Comparison of ENCODE assay signal across 13 mouse cellular contexts in the genomic region with DNA sequence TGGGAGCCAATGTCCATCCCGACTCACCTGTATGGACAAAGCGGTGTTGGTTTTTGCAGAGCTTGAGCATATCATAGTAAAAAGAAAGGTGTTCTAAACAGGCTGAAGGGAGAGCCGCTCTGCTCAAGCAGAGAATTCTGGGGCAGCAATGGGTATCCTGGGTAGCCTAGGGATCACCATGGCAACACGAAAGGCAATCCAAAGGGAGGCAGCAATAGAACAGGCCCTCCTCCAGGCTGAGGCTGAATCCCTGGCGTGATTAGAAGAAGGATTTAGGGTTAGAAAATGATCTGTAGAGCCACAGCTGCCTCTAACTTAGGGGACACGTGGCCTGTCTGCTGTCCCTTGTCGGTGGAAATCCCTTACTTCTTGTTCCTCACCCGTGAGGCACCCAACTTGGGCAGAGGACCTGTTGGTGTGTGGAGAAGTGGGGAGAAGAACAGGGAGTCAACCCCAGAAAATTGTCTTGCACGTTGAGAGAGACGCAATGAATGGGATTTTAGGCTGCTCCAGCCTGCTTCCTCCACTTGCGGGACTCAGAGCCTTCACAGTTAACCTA. TPM values are rescaled to one million over a fixed set of nuclear protein-coding genes. Genes with fewer than 3 reads are reported as not detected.
A peak's percentile ranks its signal among the peaks of the same experiment; 100 is the strongest.
DNase-seq lines count a peak whose midpoint lies in the region; ATAC-seq lines count a peak whose summit lies in the region.
"Had no signal": no experiment of that assay in that cellular context is flagged by ENCODE, and none has a peak within 500 bp of the region (broad histone marks: within the 10 kb centered on the region; RNA-seq: fewer than 3 reads in every experiment).

No protein-coding gene starts in this region.

- intact Hi-C loops in left cerebral cortex, postnatal 14 days (cut with DNase I), result no loop called here

- no peak overlapping the region for H3K4me2 ChIP-seq in hindbrain, embryonic 11.5 days (replicated peaks; ENCODE audit: low read depth, low read length)
- H3K4me2 ChIP-seq: heart, embryonic 15.5 days; liver, embryonic 13.5 days had no signal

- H3K4me3 ChIP-seq in hindbrain, embryonic 11.5 days (ENCODE audit: low read depth, low read length), result no peak overlapping the region
- H3K4me3 ChIP-seq: gastrocnemius, adult 2 months; heart, embryonic 15.5 days; liver, embryonic 13.5 days had no signal

- H3K9me3 ChIP-seq in hindbrain, embryonic 11.5 days (ENCODE audit: control insufficient read depth, low read length), result no peaks in the 10 kb centered on the region; the same call in 1 of the 2 replicates
- H3K9me3 ChIP-seq: heart, embryonic 15.5 days had no signal

- ATAC-seq in hindbrain, embryonic 11.5 days (ENCODE audit: low FRiP score), result 0 out of 2 replicates have a peak, but pooled peaks have one; percentile 30

- peaks cover 13% of the 10 kb centered on the region for H3K4me1 ChIP-seq in hindbrain, embryonic 11.5 days (replicated peaks; ENCODE audit: control insufficient read depth, insufficient read depth, low read length)
- H3K4me1 ChIP-seq: heart, embryonic 15.5 days; liver, embryonic 13.5 days had no signal

- 0 out of 2 replicates have a peak overlapping the region, but pooled peaks have one; percentile 33 for H3K27ac ChIP-seq in hindbrain, embryonic 11.5 days (ENCODE audit: low read depth, low read length)
- H3K27ac ChIP-seq: gastrocnemius, adult 2 months; heart, embryonic 15.5 days; kidney, postnatal 0 days; liver, embryonic 13.5 days had no signal

- WGBS in hindbrain, embryonic 11.5 days, result 29% methylated on average over 11 of the region's 11 CpGs

- peak; percentile 62 for DNase-seq in right cerebral cortex, adult 18-20 months
- DNase-seq in right cerebral cortex, postnatal 14 days, result no peak
- no peak for DNase-seq in hindbrain, embryonic 11.5 days (ENCODE audit: low spot score)
- DNase-seq in left cerebral cortex, postnatal 14 days (ENCODE audit: low spot score in 2 of 2), result peak; percentile 52 to 56
- DNase-seq in retina, postnatal 1 day, result peak; percentile 52
- no peak for DNase-seq in urinary bladder, postnatal 10 days (ENCODE audit: low spot score)
- DNase-seq in ovary, postnatal 10 days (ENCODE audit: low spot score), result no peak
- DNase-seq in heart, postnatal 4 days, result no peak
- DNase-seq: gastrocnemius, adult 2 months; liver, embryonic 13.5 days had no signal

- H3K27me3 ChIP-seq in hindbrain, embryonic 11.5 days (ENCODE audit: control insufficient read depth, insufficient read depth, low read length), result no peaks in the 10 kb centered on the region
- H3K27me3 ChIP-seq: liver, embryonic 13.5 days had no signal

- no peaks in the 10 kb centered on the region for H3K36me3 ChIP-seq in hindbrain, embryonic 11.5 days (ENCODE audit: control insufficient read depth, insufficient read depth, low read length)
- H3K36me3 ChIP-seq: heart, embryonic 15.5 days; liver, embryonic 13.5 days had no signal

- 0 out of 2 replicates have a peak overlapping the region, but pooled peaks have one; percentile 4 for H3K9ac ChIP-seq in hindbrain, embryonic 11.5 days (ENCODE audit: low read depth, low read length)
- H3K9ac ChIP-seq: heart, embryonic 15.5 days; liver, embryonic 13.5 days had no signal

RNA-seq across cellular contexts. Expression of a gene that starts 3.9 kb away (rescaled TPM):
- 0.15 TPM in 1 of 2 replicates, not detected in the other for polyA plus RNA-seq in hindbrain, embryonic 11.5 days (2014; fragmentation: Nextera tagmentation; extraction: Ambion mirVana)
- not detected for total RNA-seq in left cerebral cortex, postnatal 14 days (2021)
- not detected for total RNA-seq in heart, postnatal 4 days (2021)
- total RNA-seq: gastrocnemius, adult 2 months had no signal
- polyA plus RNA-seq: heart, embryonic 15.5 days; kidney, postnatal 0 days; liver, embryonic 13.5 days; thymus, postnatal 0 days had no signal

RNA-seq across cellular contexts. Expression of a gene that starts 33.1 kb away (rescaled TPM):
- 22.4 and 25.0 TPM in 2 replicates for polyA plus RNA-seq in hindbrain, embryonic 11.5 days (2014; fragmentation: Nextera tagmentation; extraction: Ambion mirVana)
- total RNA-seq in left cerebral cortex, postnatal 14 days (2021), result 10 to 100 TPM in 1 of 2 experiments, 1 to 10 TPM in 1; 9.4 to 11.3 TPM
- 10 to 100 TPM; 10.9 to 12.3 TPM for total RNA-seq in heart, postnatal 4 days (2021)

RNA-seq across cellular contexts. Expression of a gene that starts 43.0 kb away (rescaled TPM):
- 65.7 and 69.6 TPM in 2 replicates for polyA plus RNA-seq in hindbrain, embryonic 11.5 days (2014; fragmentation: Nextera tagmentation; extraction: Ambion mirVana)
- 10 to 100 TPM; 35.6 to 39.4 TPM for total RNA-seq in left cerebral cortex, postnatal 14 days (2021)
- total RNA-seq in heart, postnatal 4 days (2021), result 10 to 100 TPM; 19.3 to 23.5 TPM

RNA-seq across cellular contexts. Expression of a gene that starts 47.5 kb away (rescaled TPM):
- not detected in 2 replicates for polyA plus RNA-seq in hindbrain, embryonic 11.5 days (2014; fragmentation: Nextera tagmentation; extraction: Ambion mirVana)
- total RNA-seq in left cerebral cortex, postnatal 14 days (2021), result not detected
- total RNA-seq in heart, postnatal 4 days (2021), result not detected
- total RNA-seq: gastrocnemius, adult 2 months had no signal
- polyA plus RNA-seq: heart, embryonic 15.5 days had no signal

Comparison
In these comparisons a context has a peak if more than half of its experiments do, and no peak if none do; other contexts are left out.
1. DNase-seq: peak in right cerebral cortex, adult 18-20 months (single experiment), left cerebral cortex, postnatal 14 days (2 of 2) and retina, postnatal 1 day (single experiment); none in right cerebral cortex, postnatal 14 days (single experiment), hindbrain, embryonic 11.5 days (single experiment), urinary bladder, postnatal 10 days (single experiment), ovary, postnatal 10 days (single experiment) and heart, postnatal 4 days (single experiment).